Mouse (Mus musculus): ENCODE measurements around the gene Pbxip1. TPM values are rescaled to one million over a fixed set of nuclear protein-coding genes. Genes with fewer than 3 reads are reported as not detected.
A peak's percentile ranks its signal among the peaks of the same experiment; 100 is the strongest.

Pbxip1 gene
- polyA plus RNA-seq, 1 experiment, result 78.1 TPM

DNA sequence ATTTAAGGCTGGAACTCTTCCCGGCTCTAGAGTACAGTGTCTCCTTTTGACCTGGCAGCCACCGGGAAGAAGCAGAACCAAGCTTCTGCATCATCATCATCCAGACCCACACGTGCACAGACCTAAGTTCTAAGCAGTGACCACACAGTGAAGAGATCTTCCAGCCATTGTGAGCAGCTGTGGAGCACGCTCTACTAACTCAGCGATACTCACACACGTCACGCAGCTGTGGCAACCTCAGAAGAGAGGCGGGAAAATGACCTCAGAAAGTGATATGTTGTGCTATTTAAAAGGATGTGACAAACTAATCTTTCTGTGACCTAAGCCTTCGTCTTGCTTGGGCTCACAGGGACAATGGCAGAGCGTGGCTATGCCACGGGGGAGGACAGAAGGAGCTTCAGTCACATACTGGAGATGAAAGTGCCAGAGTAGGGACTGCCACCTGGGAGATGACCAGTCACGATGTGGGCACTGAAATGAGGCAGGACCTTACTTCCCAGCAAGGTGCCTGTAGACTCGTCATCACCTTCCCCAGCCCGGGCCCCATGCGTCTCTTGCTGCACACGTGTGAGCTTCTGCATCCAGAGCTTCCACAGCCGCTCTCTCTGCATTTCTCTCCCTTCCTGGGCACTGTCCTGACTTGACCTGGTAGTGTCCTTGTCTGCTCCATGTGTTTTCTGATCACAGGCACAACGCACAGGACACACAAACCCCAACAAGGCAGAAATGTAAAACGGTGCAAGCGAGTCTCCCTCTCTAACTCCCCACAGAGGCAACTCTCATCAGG, 50.6 kb downstream of the Pbxip1 start:
- 57% methylated on average over 20 of the region's 20 CpGs for WGBS
- DNase-seq, result no peak
- no peaks in the 10 kb centered on the region for H3K4me1 ChIP-seq (ENCODE audit: control insufficient read depth, insufficient read depth, low read length)
- TF ChIP-seq CTCF (IDR thresholded peaks at IDR 0.05; ENCODE audit: insufficient read depth, low read length) (no peak), POLR2A (IDR thresholded peaks at IDR 0.05; ENCODE audit: borderline replicate concordance, extremely low read depth, low read depth, low read length) (no peak)
- no peak overlapping the region for H3K4me3 ChIP-seq (replicated peaks; ENCODE audit: extremely low read depth, low read depth, low read length)

DNA sequence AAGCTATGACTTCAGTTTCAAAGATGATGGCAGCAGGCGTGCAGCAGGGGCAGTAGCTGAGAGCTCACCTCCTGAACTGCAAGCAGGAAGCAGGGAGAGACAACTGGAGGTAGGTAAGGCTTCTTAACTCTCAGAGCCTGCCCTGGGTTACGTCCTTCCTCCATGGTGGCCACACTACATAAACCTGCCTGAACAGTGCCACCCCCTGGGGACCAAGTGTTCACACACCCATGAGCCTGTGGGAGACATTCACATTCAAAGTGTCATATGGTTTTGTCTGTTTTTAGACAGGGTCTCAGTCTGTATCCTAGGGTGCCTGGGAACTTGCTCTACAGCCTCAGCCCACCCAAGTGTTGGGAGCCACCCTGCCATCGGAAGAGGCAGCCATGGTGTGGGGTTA, 54.3 kb downstream of the Pbxip1 start:
- no peak overlapping the region for H3K4me3 ChIP-seq (replicated peaks; ENCODE audit: extremely low read depth, low read depth, low read length)
- WGBS, result 91% methylated on average over 3 of the region's 3 CpGs

DNA sequence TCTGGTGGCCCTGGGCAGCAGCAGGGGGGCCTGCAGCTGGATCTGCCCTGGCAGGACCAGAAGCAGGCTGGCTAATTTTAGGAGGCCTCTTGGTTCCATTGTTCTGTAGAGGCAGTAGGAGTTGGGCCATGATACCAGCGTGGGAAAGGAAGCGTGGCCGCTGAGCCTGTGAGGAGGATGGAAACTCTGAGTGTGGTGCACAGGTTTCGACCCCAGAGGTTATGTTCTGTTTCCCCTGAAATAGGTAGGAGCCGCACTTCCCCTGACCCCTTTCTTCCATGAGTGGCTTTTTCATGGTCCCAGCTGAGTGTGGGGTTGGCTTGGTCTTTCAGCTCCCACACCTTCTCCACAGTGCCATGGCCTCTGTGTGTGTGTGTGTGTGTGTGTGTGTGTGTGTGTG, 55.1 kb downstream of the Pbxip1 start:
- Histone ChIP-seq H3K4me3 (replicated peaks; ENCODE audit: extremely low read depth, low read depth, low read length) (no peak overlapping the region), H3K4me1 (ENCODE audit: control insufficient read depth, insufficient read depth, low read length) (no peaks in the 10 kb centered on the region)
- DNase-seq, result no peak
- no peak for TF ChIP-seq CTCF (IDR thresholded peaks at IDR 0.05; ENCODE audit: insufficient read depth, low read length)
- no peak for TF ChIP-seq POLR2A (IDR thresholded peaks at IDR 0.05; ENCODE audit: borderline replicate concordance, extremely low read depth, low read depth, low read length)
- WGBS, result 82% methylated on average over 5 of the region's 5 CpGs

More for the DNA sequence above, 54.3 kb downstream of the Pbxip1 start:
- no peak for TF ChIP-seq CTCF (IDR thresholded peaks at IDR 0.05; ENCODE audit: insufficient read depth, low read length)
- no peak for TF ChIP-seq POLR2A (IDR thresholded peaks at IDR 0.05; ENCODE audit: borderline replicate concordance, extremely low read depth, low read depth, low read length)
- DNase-seq, result no peak
- H3K4me1 ChIP-seq (ENCODE audit: control insufficient read depth, insufficient read depth, low read length), result no peaks in the 10 kb centered on the region

DNA sequence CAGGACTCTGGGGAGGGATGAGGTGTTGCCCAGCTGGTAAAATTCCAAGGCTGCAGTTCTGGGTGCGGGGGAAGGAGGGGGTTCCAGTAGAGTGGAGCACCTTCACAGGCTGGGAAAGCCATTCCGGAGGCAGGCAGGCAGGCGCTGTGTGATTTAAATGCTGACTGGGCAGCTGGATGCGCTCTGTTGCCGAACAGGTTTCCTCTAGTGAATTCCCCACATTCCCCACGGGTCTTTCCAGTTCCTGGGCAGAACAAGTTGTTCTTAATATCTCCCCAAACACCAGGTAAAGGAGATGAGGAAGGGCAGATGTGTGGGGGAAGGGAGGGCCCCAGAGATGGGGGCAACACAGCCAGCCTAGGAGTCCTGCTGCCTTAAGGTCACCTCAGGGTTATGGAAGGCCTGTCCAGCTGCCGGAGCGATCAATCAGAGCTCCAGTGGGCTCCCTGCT, 56.2 kb downstream of the Pbxip1 start:
- 48% methylated on average over 8 of the region's 8 CpGs for WGBS
- TF ChIP-seq POLR2A (IDR thresholded peaks at IDR 0.05; ENCODE audit: borderline replicate concordance, extremely low read depth, low read depth, low read length) (no peak), CTCF (IDR thresholded peaks at IDR 0.05; ENCODE audit: insufficient read depth, low read length) (no peak)
- H3K4me3 ChIP-seq (replicated peaks; ENCODE audit: extremely low read depth, low read depth, low read length), result no peak overlapping the region
- peak; percentile 25 for DNase-seq
- H3K4me1 ChIP-seq (ENCODE audit: control insufficient read depth, insufficient read depth, low read length), result no peaks in the 10 kb centered on the region

- TF ChIP-seq POLR2A (IDR thresholded peaks at IDR 0.05; ENCODE audit: borderline replicate concordance, extremely low read depth, low read depth, low read length) (no peak), CTCF (IDR thresholded peaks at IDR 0.05; ENCODE audit: insufficient read depth, low read length) (no peak)
- WGBS, result 81% methylated on average over 5 of the region's 5 CpGs
- no peaks in the 10 kb centered on the region for H3K4me1 ChIP-seq (ENCODE audit: control insufficient read depth, insufficient read depth, low read length)
- DNase-seq, result no peak
- H3K4me3 ChIP-seq (replicated peaks; ENCODE audit: extremely low read depth, low read depth, low read length), result no peak overlapping the region
These were observed 58.1 kb downstream of the Pbxip1 start for GRCm38 (mm10) chr3:89494630-89495029.

DNA sequence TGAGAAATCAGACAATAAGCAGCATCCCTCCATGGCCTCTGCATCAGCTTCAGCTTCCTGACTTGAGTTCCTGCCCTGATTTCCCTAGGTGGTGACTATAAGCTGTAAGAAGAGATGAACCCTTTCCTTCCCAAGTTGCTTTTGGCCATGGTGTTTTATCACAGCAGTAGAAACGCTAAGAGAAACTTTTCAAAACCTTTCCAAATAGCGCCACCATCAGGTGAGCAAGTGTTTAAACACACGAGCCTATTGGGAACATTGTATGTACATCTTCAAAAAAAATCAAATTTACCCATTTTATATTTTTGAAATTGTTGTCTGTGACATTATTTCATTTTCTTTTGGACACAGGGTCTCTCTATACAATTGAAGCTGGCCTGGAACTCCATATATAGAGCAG, 59.9 kb downstream of the Pbxip1 start:
- WGBS, result 71% methylated on average over 3 of the region's 3 CpGs
- Histone ChIP-seq H3K4me3 (replicated peaks; ENCODE audit: extremely low read depth, low read depth, low read length) (no peak overlapping the region), H3K4me1 (ENCODE audit: control insufficient read depth, insufficient read depth, low read length) (no peaks in the 10 kb centered on the region)
- TF ChIP-seq CTCF (IDR thresholded peaks at IDR 0.05; ENCODE audit: insufficient read depth, low read length) (no peak), POLR2A (IDR thresholded peaks at IDR 0.05; ENCODE audit: borderline replicate concordance, extremely low read depth, low read depth, low read length) (no peak)
- no peak for DNase-seq

DNA sequence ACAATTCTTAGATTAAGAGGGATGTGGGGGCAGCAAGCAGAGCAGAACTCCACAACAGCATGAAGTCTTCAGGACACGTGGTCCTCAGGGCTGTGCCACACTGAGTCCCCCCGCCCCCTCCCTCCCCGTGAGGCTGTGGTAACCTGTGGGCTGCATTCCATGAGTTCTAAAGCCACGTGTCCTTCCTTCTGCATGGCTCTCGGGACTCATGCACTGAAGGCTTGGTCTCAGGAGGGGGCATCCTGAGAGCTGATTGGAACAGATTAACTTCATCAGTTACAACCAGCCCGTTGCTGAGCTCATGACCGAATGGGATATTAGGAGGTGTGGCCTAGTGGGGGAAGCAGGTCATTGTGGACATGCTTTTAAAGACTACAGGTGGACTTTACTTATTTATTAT, 63.2 kb downstream of the Pbxip1 start:
- no peak overlapping the region for H3K4me3 ChIP-seq (replicated peaks; ENCODE audit: extremely low read depth, low read depth, low read length)
- TF ChIP-seq POLR2A (IDR thresholded peaks at IDR 0.05; ENCODE audit: borderline replicate concordance, extremely low read depth, low read depth, low read length), result no peak
- no peak for TF ChIP-seq CTCF (IDR thresholded peaks at IDR 0.05; ENCODE audit: insufficient read depth, low read length)
- 38% methylated on average over 7 of the region's 7 CpGs for WGBS
- DNase-seq, result no peak
- H3K4me1 ChIP-seq (ENCODE audit: control insufficient read depth, insufficient read depth, low read length), result no peaks in the 10 kb centered on the region

Other genes starting within 250 kb of the Pbxip1 start
- gene Gba, start 233.8 kb upstream of the Pbxip1 start, polyA plus RNA-seq (2012; rRNA removed), result 56.4 and 94.2 TPM in 2 replicates
- gene Thbs3, start 221.5 kb upstream of the Pbxip1 start, polyA plus RNA-seq (2012; rRNA removed), result 134 and 139 TPM in 2 replicates
- gene Mtx1, start 209.6 kb upstream of the Pbxip1 start, polyA plus RNA-seq (2012; rRNA removed), result 107 and 110 TPM in 2 replicates
- 294 and 354 TPM in 2 replicates for gene Muc1, start 207.6 kb upstream of the Pbxip1 start, polyA plus RNA-seq (2012; rRNA removed)
- gene Krtcap2, start 190.7 kb upstream of the Pbxip1 start, polyA plus RNA-seq (2012; rRNA removed), result 189 and 252 TPM in 2 replicates
- gene Trim46, start 190.4 kb upstream of the Pbxip1 start, polyA plus RNA-seq (2012; rRNA removed), result 11.0 and 11.8 TPM in 2 replicates
- gene Dpm3, start 177.3 kb upstream of the Pbxip1 start, polyA plus RNA-seq (2012; rRNA removed), result 411 and 476 TPM in 2 replicates
- gene Slc50a1, start 166.1 kb upstream of the Pbxip1 start, polyA plus RNA-seq (2012; rRNA removed), result 228 and 297 TPM in 2 replicates
- 132 and 134 TPM in 2 replicates for gene Efna1, start 155.6 kb upstream of the Pbxip1 start, polyA plus RNA-seq (2012; rRNA removed)
- 4.1 and 20.3 TPM in 2 replicates for gene Efna3, start 113.7 kb upstream of the Pbxip1 start, polyA plus RNA-seq (2012; rRNA removed)
- 7.3 and 9.3 TPM in 2 replicates for gene Efna4, start 98.7 kb upstream of the Pbxip1 start, polyA plus RNA-seq (2012; rRNA removed)
- 190 and 225 TPM in 2 replicates for gene Adam15, start 86.7 kb upstream of the Pbxip1 start, polyA plus RNA-seq (2012; rRNA removed)
- gene Dcst2, start 74.7 kb upstream of the Pbxip1 start, polyA plus RNA-seq (2012; rRNA removed), result 0.28 and 0.31 TPM in 2 replicates
- 0.06 TPM in 1 of 2 replicates, not detected in the other for gene Dcst1, start 71.5 kb upstream of the Pbxip1 start, polyA plus RNA-seq (2012; rRNA removed)
- gene Zbtb7b, start 41.9 kb upstream of the Pbxip1 start, polyA plus RNA-seq (2012; rRNA removed), result 63.0 and 64.0 TPM in 2 replicates
- gene Lenep, start 33.9 kb upstream of the Pbxip1 start, polyA plus RNA-seq (2012; rRNA removed), result 0.45 and 1.5 TPM in 2 replicates
- 22.9 and 26.6 TPM in 2 replicates for gene Flad1, start 24.8 kb upstream of the Pbxip1 start, polyA plus RNA-seq (2012; rRNA removed)
- gene Cks1b, start 18.3 kb upstream of the Pbxip1 start, polyA plus RNA-seq (2012; rRNA removed), result 6.7 and 11.7 TPM in 2 replicates
- gene Shc1, start 18.3 kb upstream of the Pbxip1 start, polyA plus RNA-seq (2012; rRNA removed), result 69.8 and 84.6 TPM in 2 replicates
- 60.6 and 138 TPM in 2 replicates for gene Pygo2, start 6.5 kb upstream of the Pbxip1 start, polyA plus RNA-seq (2012; rRNA removed)
- 35.3 and 52.1 TPM in 2 replicates for gene Pmvk, start 17.8 kb downstream of the Pbxip1 start, polyA plus RNA-seq (2012; rRNA removed)
- 6.8 and 7.1 TPM in 2 replicates for gene Kcnn3, start 83.5 kb downstream of the Pbxip1 start, polyA plus RNA-seq (2012; rRNA removed)